Mouse (Mus musculus): ENCODE measurements around the gene Leo1. TPM values are rescaled to one million over a fixed set of nuclear protein-coding genes. Genes with fewer than 3 reads are reported as not detected.
"Not testable (repeated sequence)": the region's sequence is repeated elsewhere in the genome, so short reads cannot be mapped to it uniquely, and the experiment has no call there.

Leo1 gene
- polyA plus RNA-seq, 2 experiments: 21.9 to 33.5 TPM

GRCm38 (mm10) chr9:75468297-75468696 is 27.0 kb downstream of the Leo1 start:
- H3K4me1 ChIP-seq (ENCODE audit: control insufficient read depth, insufficient read depth, low read length): no peaks in the 10 kb centered on the region
- DNase-seq (ENCODE audit: low spot score): no peak
- H3K4me2 ChIP-seq (replicated peaks; ENCODE audit: low read depth, low read length, severe bottlenecking): no peak overlapping the region
- H3K9ac ChIP-seq (ENCODE audit: low read depth, low read length, severe bottlenecking): no peak overlapping the region
- no peak for ATAC-seq (ENCODE audit: low FRiP score, low read depth)
- no peaks in the 10 kb centered on the region for H3K9me3 ChIP-seq (ENCODE audit: control insufficient read depth, low read length)
- H3K27ac ChIP-seq (replicated peaks; ENCODE audit: low read depth, low read length): no peak overlapping the region
- 74% methylated on average over 14 of the region's 14 CpGs for WGBS
- H3K27me3 ChIP-seq (ENCODE audit: control insufficient read depth, insufficient read depth, low read length): no peaks in the 10 kb centered on the region
- no peak for TF ChIP-seq POLR2A (IDR thresholded peaks at IDR 0.05; ENCODE audit: borderline replicate concordance, extremely low read depth, insufficient read depth, insufficient read length)
- no peak overlapping the region for H3K4me3 ChIP-seq (replicated peaks; ENCODE audit: low read length)
- H3K36me3 ChIP-seq (ENCODE audit: control insufficient read depth, insufficient read depth, low read length): peaks cover 59% of the 10 kb centered on the region

- ATAC-seq (ENCODE audit: low FRiP score, low read depth): no peak
- H3K9me3 ChIP-seq (ENCODE audit: control insufficient read depth, low read length): no peaks in the 10 kb centered on the region
- no peak overlapping the region for H3K9ac ChIP-seq (ENCODE audit: low read depth, low read length, severe bottlenecking)
These were observed 35.9 kb downstream of the Leo1 start for GRCm38 (mm10) chr9:75477212-75477611.

GRCm38 (mm10) chr9:75479106-75479725 is 37.9 kb downstream of the Leo1 start:
- Histone ChIP-seq H3K27me3 (ENCODE audit: control insufficient read depth, insufficient read depth, low read length) (no peaks in the 10 kb centered on the region), H3K9ac (ENCODE audit: low read depth, low read length, severe bottlenecking) (no peak overlapping the region), H3K9me3 (ENCODE audit: control insufficient read depth, low read length) (no peaks in the 10 kb centered on the region), H3K36me3 (ENCODE audit: control insufficient read depth, insufficient read depth, low read length) (no peaks in the 10 kb centered on the region), H3K4me1 (ENCODE audit: control insufficient read depth, insufficient read depth, low read length) (0 out of 2 replicates have a peak, but pooled peaks cover 3% of the 10 kb centered on the region), H3K27ac (replicated peaks; ENCODE audit: low read depth, low read length) (no peak overlapping the region), H3K4me3 (replicated peaks; ENCODE audit: low read length) (no peak overlapping the region), H3K4me2 (replicated peaks; ENCODE audit: low read depth, low read length, severe bottlenecking) (no peak overlapping the region)
- WGBS: 60% methylated on average over 8 of the region's 8 CpGs
- ATAC-seq (ENCODE audit: low FRiP score, low read depth) (no peak), DNase-seq (ENCODE audit: low spot score) (no peak)
- no peak for TF ChIP-seq POLR2A (IDR thresholded peaks at IDR 0.05; ENCODE audit: borderline replicate concordance, extremely low read depth, insufficient read depth, insufficient read length)

More at GRCm38 (mm10) chr9:75477212-75477611, 35.9 kb downstream of the Leo1 start:
- no peak for TF ChIP-seq POLR2A (IDR thresholded peaks at IDR 0.05; ENCODE audit: borderline replicate concordance, extremely low read depth, insufficient read depth, insufficient read length)
- peaks cover 5% of the 10 kb centered on the region; the same call in 1 of the 2 replicates for H3K36me3 ChIP-seq (ENCODE audit: control insufficient read depth, insufficient read depth, low read length)
- H3K27me3 ChIP-seq (ENCODE audit: control insufficient read depth, insufficient read depth, low read length): no peaks in the 10 kb centered on the region
- no peak overlapping the region for H3K4me3 ChIP-seq (replicated peaks; ENCODE audit: low read length)
- 0 out of 2 replicates have a peak, but pooled peaks cover 3% of the 10 kb centered on the region for H3K4me1 ChIP-seq (ENCODE audit: control insufficient read depth, insufficient read depth, low read length)
- no peak overlapping the region for H3K27ac ChIP-seq (replicated peaks; ENCODE audit: low read depth, low read length)
- WGBS: 51% methylated on average over 3 of the region's 3 CpGs
- no peak overlapping the region for H3K4me2 ChIP-seq (replicated peaks; ENCODE audit: low read depth, low read length, severe bottlenecking)
- no peak for DNase-seq (ENCODE audit: low spot score)

GRCm38 (mm10) chr9:75480536-75481075 is 39.3 kb downstream of the Leo1 start:
- H3K4me2 ChIP-seq (replicated peaks; ENCODE audit: low read depth, low read length, severe bottlenecking): no peak overlapping the region
- no peaks in the 10 kb centered on the region for H3K9me3 ChIP-seq (ENCODE audit: control insufficient read depth, low read length)
- no peaks in the 10 kb centered on the region for H3K27me3 ChIP-seq (ENCODE audit: control insufficient read depth, insufficient read depth, low read length)
- H3K27ac ChIP-seq (replicated peaks; ENCODE audit: low read depth, low read length): no peak overlapping the region
- ATAC-seq (ENCODE audit: low FRiP score, low read depth) (no peak), DNase-seq (ENCODE audit: low spot score) (no peak)
- no peaks in the 10 kb centered on the region; the same call in 1 of the 2 replicates for H3K36me3 ChIP-seq (ENCODE audit: control insufficient read depth, insufficient read depth, low read length)
- WGBS: 84% methylated on average over 5 of the region's 5 CpGs
- no peak for TF ChIP-seq POLR2A (IDR thresholded peaks at IDR 0.05; ENCODE audit: borderline replicate concordance, extremely low read depth, insufficient read depth, insufficient read length)
- no peak overlapping the region for H3K9ac ChIP-seq (ENCODE audit: low read depth, low read length, severe bottlenecking)
- no peak overlapping the region for H3K4me3 ChIP-seq (replicated peaks; ENCODE audit: low read length)
- 0 out of 2 replicates have a peak, but pooled peaks cover 3% of the 10 kb centered on the region for H3K4me1 ChIP-seq (ENCODE audit: control insufficient read depth, insufficient read depth, low read length)

GRCm38 (mm10) chr9:75485231-75485630 is 43.9 kb downstream of the Leo1 start:
- ATAC-seq (ENCODE audit: low FRiP score, low read depth) (no peak), DNase-seq (ENCODE audit: low spot score) (no peak)
- no peaks in the 10 kb centered on the region; the same call in 1 of the 2 replicates for H3K36me3 ChIP-seq (ENCODE audit: control insufficient read depth, insufficient read depth, low read length)
- no peak overlapping the region for H3K9ac ChIP-seq (ENCODE audit: low read depth, low read length, severe bottlenecking)
- H3K27me3 ChIP-seq (ENCODE audit: control insufficient read depth, insufficient read depth, low read length): no peaks in the 10 kb centered on the region
- peaks cover 3% of the 10 kb centered on the region; the same call in 1 of the 2 replicates for H3K9me3 ChIP-seq (ENCODE audit: control insufficient read depth, low read length)
- no peak overlapping the region for H3K4me3 ChIP-seq (replicated peaks; ENCODE audit: low read length)
- H3K27ac ChIP-seq (replicated peaks; ENCODE audit: low read depth, low read length): no peak overlapping the region
- 68% methylated on average over 6 of the region's 6 CpGs for WGBS
- TF ChIP-seq POLR2A (IDR thresholded peaks at IDR 0.05; ENCODE audit: borderline replicate concordance, extremely low read depth, insufficient read depth, insufficient read length): no peak
- no peak overlapping the region for H3K4me2 ChIP-seq (replicated peaks; ENCODE audit: low read depth, low read length, severe bottlenecking)
- H3K4me1 ChIP-seq (ENCODE audit: control insufficient read depth, insufficient read depth, low read length): no peaks in the 10 kb centered on the region

- DNase-seq (ENCODE audit: low spot score): not testable (repeated sequence)
- 91% methylated on average over 7 of the region's 7 CpGs for WGBS
These were observed 46.9 kb downstream of the Leo1 start for GRCm38 (mm10) chr9:75488255-75488654.

More at GRCm38 (mm10) chr9:75488255-75488654, 46.9 kb downstream of the Leo1 start:
- not testable (repeated sequence) for H3K9me3 ChIP-seq (ENCODE audit: control insufficient read depth, low read length); ATAC-seq (ENCODE audit: low FRiP score, low read depth); H3K4me2 ChIP-seq (replicated peaks; ENCODE audit: low read depth, low read length, severe bottlenecking); H3K4me3 ChIP-seq (replicated peaks; ENCODE audit: low read length); H3K27me3 ChIP-seq (ENCODE audit: control insufficient read depth, insufficient read depth, low read length); H3K4me1 ChIP-seq (ENCODE audit: control insufficient read depth, insufficient read depth, low read length); H3K9ac ChIP-seq (ENCODE audit: low read depth, low read length, severe bottlenecking); H3K36me3 ChIP-seq (ENCODE audit: control insufficient read depth, insufficient read depth, low read length); H3K27ac ChIP-seq (replicated peaks; ENCODE audit: low read depth, low read length)
